Mouse (Mus musculus) liver, embryonic 18 days (tissue): Measurements from ENCODE around the gene Cib4. TPM values are rescaled to one million over a fixed set of nuclear protein-coding genes. Genes with fewer than 3 reads are reported as not detected.

Source experiments
- polyA plus RNA-seq: library from polyadenylated mRNA; depleted of rRNA; stranded (reverse); fragments of >200 nt; gene quantifications from 2 replicates; pipeline ENCODE4 v1.2.3, GENCODE M21; 2012; rRNA removed

Cib4 gene
- polyA plus RNA-seq, result not detected in 2 replicates

DNA sequence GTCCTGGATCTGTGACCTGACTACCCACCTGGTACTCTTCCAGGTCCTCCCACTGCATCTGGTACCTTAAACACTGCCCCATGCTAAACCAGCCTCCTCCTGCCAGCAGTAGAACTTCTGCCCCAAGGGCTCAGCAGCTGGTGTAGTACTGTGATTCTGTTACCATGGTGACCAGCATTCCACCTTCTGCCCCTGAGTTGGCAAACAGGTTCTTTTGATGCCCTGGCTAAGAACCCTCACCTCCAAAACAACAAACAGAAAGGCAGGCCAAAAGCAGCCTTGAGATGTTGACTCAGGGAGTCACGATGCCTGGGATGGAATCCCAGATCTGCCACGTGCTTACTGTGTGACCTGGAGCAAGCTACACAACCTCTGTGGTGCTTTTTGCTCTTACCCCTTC is at the start of gene Cib4:
Cib4 (minus strand) TSS at position 139 of the 400 bp plus-strand sequence.

GRCm38 (mm10) chr5:30587681-30588300 is 42.2 kb upstream of the Cib4 start, which contains the start of gene Kcnk3:
Kcnk3 (plus strand) TSS chr5:30588170.

GRCm38 (mm10) chr5:30465861-30466260 is 79.8 kb downstream of the Cib4 start, which contains the start of gene 1700001C02Rik:
1700001C02Rik (plus strand) TSS chr5:30466047.

GRCm38 (mm10) chr5:30461821-30462220 is 83.8 kb downstream of the Cib4 start, which contains the start of gene Otof:
Otof (minus strand) TSS chr5:30461932.

Other genes with a start within 250 kb of the Cib4 start
- gene Otof, start 83.9 kb downstream of the Cib4 start, polyA plus RNA-seq, result 0.01 TPM in 2 replicates
- gene 1700001C02Rik, start 79.8 kb downstream of the Cib4 start, polyA plus RNA-seq, result not detected in 2 replicates
- gene Kcnk3, start 42.3 kb upstream of the Cib4 start, polyA plus RNA-seq, result 0.09 and 0.14 TPM in 2 replicates
- 14.8 and 15.6 TPM in 2 replicates for gene Slc35f6, start 102.1 kb upstream of the Cib4 start, polyA plus RNA-seq
- 67.7 and 73.1 TPM in 2 replicates for gene Cenpa, start 120.9 kb upstream of the Cib4 start, polyA plus RNA-seq
- gene Dpysl5, start 165.7 kb upstream of the Cib4 start, polyA plus RNA-seq, result 0.22 and 0.25 TPM in 2 replicates